Mouse (Mus musculus): ENCODE data around the gene Palld.

DNA sequence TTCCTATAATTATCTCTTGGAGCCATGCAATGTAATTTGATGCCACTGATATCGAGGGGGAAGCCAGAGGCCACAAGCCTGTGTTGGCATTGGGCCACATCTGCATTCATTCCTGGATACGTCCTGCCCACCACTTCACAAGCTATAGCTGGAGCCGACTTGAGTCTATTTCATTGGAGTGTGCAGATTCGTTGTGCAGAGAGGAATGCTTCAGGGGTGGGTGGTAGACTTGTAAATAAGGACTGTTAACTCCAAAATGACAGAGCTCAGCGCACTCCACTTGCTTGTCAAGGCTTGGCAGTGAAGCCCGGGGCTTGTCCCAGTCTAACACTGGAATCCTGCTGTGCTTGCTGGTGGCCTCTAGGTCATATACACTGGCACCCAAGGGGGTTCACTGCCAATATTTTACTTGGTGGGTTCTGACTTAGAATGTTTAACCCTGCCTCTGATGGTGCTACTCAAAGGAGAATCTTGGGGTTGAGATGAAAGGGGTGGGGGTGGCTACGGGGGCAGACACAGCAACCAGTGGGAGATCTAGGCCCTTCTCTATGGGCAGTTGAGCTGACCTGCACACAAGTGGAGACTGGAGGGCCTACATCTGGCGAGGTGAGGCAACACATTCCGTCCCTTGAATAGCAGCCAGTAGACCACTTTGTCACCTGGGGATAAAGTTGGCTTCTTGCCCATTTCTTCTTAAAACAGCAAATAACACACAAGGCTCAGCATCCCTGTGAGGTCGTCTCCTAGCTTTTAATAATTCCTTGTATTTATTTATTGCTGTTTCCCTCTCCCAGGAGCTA is 157.1 kb downstream of the Palld start:
- no peak for TF ChIP-seq CTCF (IDR thresholded peaks at IDR 0.05; ENCODE audit: low read depth, low read length)
- TF ChIP-seq EP300 (IDR thresholded peaks at IDR 0.05; ENCODE audit: insufficient read depth, low read depth, low read length) = no peak
- no peak for TF ChIP-seq POLR2A (IDR thresholded peaks at IDR 0.05; ENCODE audit: insufficient read depth, low read length)

All from ES-Bruce4 (cell line).